Mouse (Mus musculus) liver, adult 2 months (tissue): ENCODE data around the gene S100a6.

Experiments used
- CTCF ChIP-seq: fragments of 200-500 bp; IDR thresholded peaks from 2 replicates; pipeline ENCODE4 v1.5.1; 2011; ENCODE audit warnings: low read depth, low read length, control low read depth
- POLR2A ChIP-seq: fragments of 200-500 bp; IDR thresholded peaks from 2 replicates; pipeline ENCODE4 v1.6.1; 2011; ENCODE audit warnings: low read length, control low read depth; ENCODE audit not compliant: insufficient read depth; ENCODE audit errors: extremely low read depth

- TF ChIP-seq CTCF = no peak
- TF ChIP-seq POLR2A = no peak
Observed at GRCm38 (mm10) chr3:90586016-90586643, 26.6 kb upstream of the S100a6 start.
